Mouse (Mus musculus): ENCODE data around the gene Mstn.

Mstn gene

DNA sequence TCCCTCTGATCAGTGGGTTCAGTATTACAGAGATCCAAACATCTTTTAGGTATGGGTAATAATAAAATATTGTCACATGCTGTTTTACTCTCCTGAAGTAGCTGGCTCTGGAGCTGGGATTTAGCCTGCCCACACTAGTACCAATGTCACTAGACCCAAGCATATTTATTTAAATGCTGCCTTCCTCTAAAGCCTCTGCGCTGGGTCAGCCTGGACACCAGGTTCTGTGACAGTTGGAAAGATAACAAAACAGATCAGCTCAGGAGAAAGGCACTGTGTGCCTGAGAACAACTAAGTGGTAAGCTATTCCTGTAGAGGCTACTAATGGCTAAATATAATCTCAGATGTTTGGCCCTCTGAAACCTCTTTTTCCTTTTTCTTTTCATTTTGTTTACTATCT, 49.1 kb downstream of the Mstn start:
- no peak for DNase-seq (ENCODE audit: low spot score)
